Mouse (Mus musculus) lung, embryonic 16.5 days (tissue): ENCODE measurements around the gene Rag2. TPM values are rescaled to one million over a fixed set of nuclear protein-coding genes. Genes with fewer than 3 reads are reported as not detected.

Experiments
- ATAC-seq: fragments of 200-750 bp; cut with Nextera tagmentation; 2 replicates; pipeline ENCODE4 v1.8.0; 2017; ENCODE audit warnings: low read depth, mild to moderate bottlenecking, moderate library complexity
- H3K27ac ChIP-seq: fragments of 300-500 bp; sonication (generic); 2 replicates; pipeline ENCODE4 v1.5.1; 2014; ENCODE audit warnings: mild to moderate bottlenecking, control low read depth, low read length
- H3K27me3 ChIP-seq: fragments of 300-500 bp; sonication (generic); 2 replicates; pipeline ENCODE4 v1.6.1; 2014; ENCODE audit warnings: low read depth, low read length, mixed read lengths; ENCODE audit not compliant: control insufficient read depth, insufficient read depth
- H3K36me3 ChIP-seq: fragments of 300-500 bp; sonication (generic); 2 replicates; pipeline ENCODE4 v1.6.1; 2014; ENCODE audit warnings: low read length; ENCODE audit not compliant: control insufficient read depth, insufficient read depth
- H3K4me1 ChIP-seq: fragments of 300-500 bp; sonication (generic); replicated peaks from 2 replicates; pipeline ENCODE4 v1.6.1; 2014; ENCODE audit warnings: low read length, mixed read lengths; ENCODE audit not compliant: control insufficient read depth, insufficient read depth
- H3K4me2 ChIP-seq: fragments of 300-500 bp; sonication (generic); 2 replicates; pipeline ENCODE4 v1.6.1; 2014; ENCODE audit warnings: low read depth, low read length, control low read depth
- H3K4me3 ChIP-seq: fragments of 300-500 bp; sonication (generic); 2 replicates; pipeline ENCODE4 v1.5.1; 2014; ENCODE audit warnings: mild to moderate bottlenecking, low read length, control low read depth
- H3K9ac ChIP-seq: fragments of 300-500 bp; sonication (generic); 2 replicates; pipeline ENCODE4 v1.6.1; 2014; ENCODE audit warnings: low read length, control low read depth
- H3K9me3 ChIP-seq: fragments of 300-500 bp; sonication (generic); 2 replicates; pipeline ENCODE4 v1.6.1; 2016; ENCODE audit warnings: low read length; ENCODE audit not compliant: control insufficient read depth
- WGBS: fragments of 180-500 bp; shearing (Covaris S2); extraction: QIAGEN DNeasy Blood & Tissue Kit; methylation state at CpG from one replicate; pipeline ENCODE4 v1.1.7; 2014; 5-methylcytosine and 5-hydroxymethylcytosine counted together
- polyA plus RNA-seq: library from polyadenylated mRNA; unstranded; fragments of >200 nt; fragmentation: Nextera tagmentation; extraction: Ambion mirVana; gene quantifications from 2 replicates; pipeline ENCODE4 v1.2.1, GENCODE M21; 2015

Rag2 gene
- polyA plus RNA-seq, 1 experiment from 2014 or later = 0.90 TPM

- WGBS = 78% methylated on average over 2 of the region's 2 CpGs
- Histone ChIP-seq H3K27me3 (no peaks in the 10 kb centered on the region; the same call in 1 of the 2 replicates), H3K9ac (no peak overlapping the region), H3K4me1 (no peaks in the 10 kb centered on the region), H3K27ac (no peak overlapping the region), H3K4me3 (no peak overlapping the region), H3K4me2 (no peak overlapping the region), H3K9me3 (no peaks in the 10 kb centered on the region), H3K36me3 (no peaks in the 10 kb centered on the region)
- ATAC-seq = no peak
Measured at GRCm38 (mm10) chr2:101648361-101648760, 23.8 kb downstream of the Rag2 start.

- Histone ChIP-seq H3K4me1 (no peaks in the 10 kb centered on the region), H3K36me3 (no peaks in the 10 kb centered on the region), H3K9me3 (no peaks in the 10 kb centered on the region), H3K27me3 (no peaks in the 10 kb centered on the region; the same call in 1 of the 2 replicates), H3K4me2 (no peak within 1 kb of the TSS), H3K4me3 (no peak within 1 kb of the TSS), H3K27ac (no peak within 1 kb of the TSS), H3K9ac (no peak within 1 kb of the TSS)
- ATAC-seq = no peak
- 32% methylated on average over 8 of the region's 8 CpGs for WGBS
Measured at GRCm38 (mm10) chr2:101649114-101649671, 24.7 kb downstream of the Rag2 start, which contains the start of the genes Rag1 and B230118H07Rik. Gene Rag1, minus strand, starts transcription at chr2:101649501. Gene B230118H07Rik, minus strand, starts transcription at chr2:101649532.

- no peak overlapping the region for H3K27ac ChIP-seq
- no peak overlapping the region for H3K4me2 ChIP-seq
- H3K36me3 ChIP-seq = no peaks in the 10 kb centered on the region
- no peak overlapping the region for H3K4me3 ChIP-seq
- no peaks in the 10 kb centered on the region; the same call in 1 of the 2 replicates for H3K27me3 ChIP-seq
- WGBS = 56% methylated on average over 1 of the region's 1 CpGs
- no peaks in the 10 kb centered on the region for H3K9me3 ChIP-seq
- no peaks in the 10 kb centered on the region for H3K4me1 ChIP-seq
- no peak overlapping the region for H3K9ac ChIP-seq
- no peak for ATAC-seq
Measured at GRCm38 (mm10) chr2:101650446-101650845, 25.9 kb downstream of the Rag2 start.

- 32% methylated on average over 14 of the region's 14 CpGs for WGBS
- Histone ChIP-seq H3K27me3 (no peaks in the 10 kb centered on the region; the same call in 1 of the 2 replicates), H3K9ac (no peak overlapping the region), H3K27ac (no peak overlapping the region), H3K4me3 (peak overlapping the region; percentile 29), H3K4me2 (peak overlapping the region; percentile 53), H3K4me1 (no peaks in the 10 kb centered on the region), H3K36me3 (no peaks in the 10 kb centered on the region), H3K9me3 (no peaks in the 10 kb centered on the region)
- 0 out of 2 replicates have a peak, but pooled peaks have one; percentile 12 for ATAC-seq
Measured at GRCm38 (mm10) chr2:101652204-101652920, 27.8 kb downstream of the Rag2 start.

- ATAC-seq = peak; percentile 67
- 18% methylated on average over 14 of the region's 14 CpGs for WGBS
- no peaks in the 10 kb centered on the region for H3K9me3 ChIP-seq
- no peak overlapping the region for H3K9ac ChIP-seq
- H3K27me3 ChIP-seq = no peaks in the 10 kb centered on the region; the same call in 1 of the 2 replicates
- H3K36me3 ChIP-seq = no peaks in the 10 kb centered on the region
- no peaks in the 10 kb centered on the region for H3K4me1 ChIP-seq
- peak overlapping the region; percentile 53 for H3K4me2 ChIP-seq
- peak overlapping the region; percentile 29 for H3K4me3 ChIP-seq
- no peak overlapping the region for H3K27ac ChIP-seq
Measured at GRCm38 (mm10) chr2:101652921-101653597, 28.5 kb downstream of the Rag2 start.

- H3K27ac ChIP-seq = no peak overlapping the region
- no peak overlapping the region for H3K4me3 ChIP-seq
- no peaks in the 10 kb centered on the region for H3K9me3 ChIP-seq
- peaks cover 2% of the 10 kb centered on the region; the same call in 1 of the 2 replicates for H3K4me1 ChIP-seq
- ATAC-seq = no peak
- H3K27me3 ChIP-seq = no peaks in the 10 kb centered on the region
- no peak overlapping the region for H3K9ac ChIP-seq
- H3K4me2 ChIP-seq = no peak overlapping the region
- 73% methylated on average over 2 of the region's 2 CpGs for WGBS
- H3K36me3 ChIP-seq = no peaks in the 10 kb centered on the region
Measured at GRCm38 (mm10) chr2:101660536-101660935, 36.0 kb downstream of the Rag2 start.

GRCm38 (mm10) chr2:101665058-101665702, 40.7 kb downstream of the Rag2 start:
- WGBS = 22% methylated on average over 9 of the region's 9 CpGs
- peak; percentile 70 for ATAC-seq
- Histone ChIP-seq H3K27me3 (no peaks in the 10 kb centered on the region), H3K4me2 (no peak overlapping the region), H3K4me3 (no peak overlapping the region), H3K4me1 (peaks cover 4% of the 10 kb centered on the region; the same call in 1 of the 2 replicates), H3K36me3 (no peaks in the 10 kb centered on the region), H3K9me3 (no peaks in the 10 kb centered on the region), H3K9ac (no peak overlapping the region), H3K27ac (no peak overlapping the region)

- Histone ChIP-seq H3K27ac (no peak overlapping the region), H3K4me2 (no peak overlapping the region), H3K9ac (no peak overlapping the region), H3K4me1 (peaks cover 4% of the 10 kb centered on the region; the same call in 1 of the 2 replicates), H3K27me3 (no peaks in the 10 kb centered on the region), H3K4me3 (no peak overlapping the region), H3K36me3 (no peaks in the 10 kb centered on the region), H3K9me3 (no peaks in the 10 kb centered on the region)
- no peak for ATAC-seq
- WGBS = 87% methylated on average over 3 of the region's 3 CpGs
Measured at GRCm38 (mm10) chr2:101665703-101666092, 41.2 kb downstream of the Rag2 start.

GRCm38 (mm10) chr2:101668751-101669150, 44.2 kb downstream of the Rag2 start:
- H3K27me3 ChIP-seq = no peaks in the 10 kb centered on the region
- H3K4me1 ChIP-seq = peaks cover 4% of the 10 kb centered on the region; the same call in 1 of the 2 replicates
- H3K9ac ChIP-seq = no peak overlapping the region
- no peak overlapping the region for H3K4me3 ChIP-seq
- no peaks in the 10 kb centered on the region for H3K36me3 ChIP-seq
- ATAC-seq = no peak
- no peak overlapping the region for H3K27ac ChIP-seq
- H3K9me3 ChIP-seq = no peaks in the 10 kb centered on the region
- no peak overlapping the region for H3K4me2 ChIP-seq
- 83% methylated on average over 3 of the region's 3 CpGs for WGBS
